Mouse (Mus musculus) testis, adult 2 months (tissue): Measurements from ENCODE around the gene Setdb1. TPM values are rescaled to one million over a fixed set of nuclear protein-coding genes. Genes with fewer than 3 reads are reported as not detected.

Experiments
- H3K27ac ChIP-seq: fragments of 200-500 bp; 2 replicates; pipeline ENCODE4 v1.5.1; 2012; ENCODE audit warnings: low read depth, low read length; ENCODE audit not compliant: control insufficient read depth, insufficient read depth
- H3K27me3 ChIP-seq: fragments of 200-500 bp; 2 replicates; pipeline ENCODE4 v1.6.1; 2012; ENCODE audit warnings: mild to moderate bottlenecking, low read length, moderate library complexity; ENCODE audit not compliant: control insufficient read depth, insufficient read depth
- H3K36me3 ChIP-seq: fragments of 200-500 bp; 2 replicates; pipeline ENCODE4 v1.6.1; 2012; ENCODE audit warnings: mild to moderate bottlenecking, low read length; ENCODE audit not compliant: control insufficient read depth, insufficient read depth
- H3K4me1 ChIP-seq: fragments of 200-500 bp; 2 replicates; pipeline ENCODE4 v1.6.1; 2012; ENCODE audit warnings: low read length; ENCODE audit not compliant: control insufficient read depth, insufficient read depth
- H3K4me3 ChIP-seq: fragments of 200-500 bp; 2 replicates; pipeline ENCODE4 v1.5.1; 2012; ENCODE audit warnings: low read depth, mild to moderate bottlenecking, low read length, moderate library complexity, mixed read lengths; ENCODE audit not compliant: control insufficient read depth
- CTCF ChIP-seq: fragments of 200-500 bp; IDR thresholded peaks from 2 replicates; pipeline ENCODE4 v1.5.1; 2012; ENCODE audit warnings: low read depth, mild to moderate bottlenecking, inconsistent platforms, low read length, moderate library complexity; ENCODE audit not compliant: control insufficient read depth, insufficient read depth, insufficient replicate concordance
- POLR2A ChIP-seq: fragments of 200-500 bp; IDR thresholded peaks from 2 replicates; pipeline ENCODE4 v1.6.1; 2012; ENCODE audit warnings: low read depth, mild to moderate bottlenecking, inconsistent platforms, low read length, moderate library complexity; ENCODE audit not compliant: control insufficient read depth
- polyA plus RNA-seq: library from polyadenylated mRNA; depleted of rRNA; stranded (reverse); fragments of >200 nt; gene quantifications from 2 replicates; pipeline ENCODE4 v1.2.3, GENCODE M21; 2012

Setdb1 gene
- polyA plus RNA-seq, 1 experiment, result 24.3 TPM

GRCm38 (mm10) chr3:95315844-95316550 is 41.0 kb downstream of the Setdb1 start:
- H3K4me1 ChIP-seq, result peaks cover 12% of the 10 kb centered on the region
- no peaks in the 10 kb centered on the region for H3K36me3 ChIP-seq
- H3K27ac ChIP-seq, result peak overlapping the region; percentile 90
- peak overlapping the region; percentile 90 for H3K4me3 ChIP-seq
- TF ChIP-seq POLR2A (no peak), CTCF (no peak)
- no peaks in the 10 kb centered on the region for H3K27me3 ChIP-seq

DNA sequence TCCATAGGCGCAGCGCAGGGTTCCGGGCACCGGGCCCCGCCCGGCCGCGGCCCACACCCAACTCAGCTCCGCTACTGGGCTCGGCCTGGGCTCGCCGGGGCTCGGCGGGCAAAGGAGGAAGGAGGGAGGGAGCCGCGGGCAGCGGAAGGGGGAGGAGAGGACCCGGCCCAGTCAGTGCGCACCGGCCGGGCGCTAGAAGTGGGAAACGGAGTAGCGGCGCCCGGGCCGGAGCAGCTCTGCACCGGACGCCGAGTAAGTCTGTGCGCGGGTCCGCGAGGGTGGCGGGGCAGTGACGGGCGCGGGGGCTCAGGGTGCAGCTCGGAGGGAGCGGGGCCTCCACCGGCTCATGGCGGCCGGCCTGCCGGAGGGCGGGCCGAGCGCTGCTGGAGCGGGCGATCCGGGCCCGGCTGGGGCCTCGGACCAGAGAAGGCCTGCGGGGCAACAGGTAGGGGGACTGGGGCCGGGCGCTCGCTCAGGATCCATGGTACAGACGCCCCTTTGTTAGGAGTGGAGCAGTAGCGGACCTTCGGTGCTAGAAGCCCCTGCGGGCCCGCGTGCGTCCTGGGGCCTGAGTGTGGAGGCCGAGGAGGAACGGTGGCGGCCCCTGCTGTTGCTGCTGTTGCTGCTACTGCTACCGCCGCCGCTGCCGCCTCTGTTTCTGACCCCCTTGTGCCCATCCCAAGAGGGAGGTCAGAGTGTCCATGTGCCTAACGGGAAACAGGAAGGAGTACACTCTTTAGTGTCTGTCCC is 41.7 kb downstream of the Setdb1 start:
- Histone ChIP-seq H3K36me3 (no peaks in the 10 kb centered on the region), H3K4me3 (peak overlapping the region; percentile 90), H3K27me3 (no peaks in the 10 kb centered on the region), H3K4me1 (peaks cover 12% of the 10 kb centered on the region), H3K27ac (peak overlapping the region; percentile 90)
- no peak for TF ChIP-seq CTCF
- peak; percentile 36 for TF ChIP-seq POLR2A

- Histone ChIP-seq H3K27me3 (no peaks in the 10 kb centered on the region), H3K4me1 (peaks cover 12% of the 10 kb centered on the region), H3K4me3 (peak within 1 kb of the TSS; percentile 90), H3K27ac (peak within 1 kb of the TSS; percentile 90), H3K36me3 (no peaks in the 10 kb centered on the region)
- TF ChIP-seq CTCF (no peak), POLR2A (no peak)
Measured at GRCm38 (mm10) chr3:95314486-95315093, 42.4 kb downstream of the Setdb1 start, which contains the start of gene Cers2. TSS of gene Cers2 (plus strand) at chr3:95314791.

DNA sequence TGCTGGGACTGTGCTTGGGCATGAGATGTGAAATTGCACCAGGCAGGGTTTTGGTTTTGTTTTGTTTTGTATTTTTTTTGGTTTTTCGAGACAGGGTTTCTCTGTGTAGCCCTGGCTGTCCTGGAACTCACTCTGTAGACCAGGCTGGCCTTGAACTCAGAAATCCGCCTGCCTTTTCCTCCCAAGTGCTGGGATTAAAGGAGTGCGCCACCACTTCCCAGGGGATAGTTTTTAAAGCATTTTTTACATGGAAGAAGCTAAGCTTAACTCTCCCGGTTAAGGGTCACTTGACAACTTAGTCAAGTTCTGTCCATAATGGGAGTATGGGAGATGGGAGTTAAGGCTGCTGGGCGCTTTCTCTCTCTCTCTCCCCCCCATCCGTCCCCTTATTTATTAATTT is 42.9 kb downstream of the Setdb1 start:
- H3K4me1 ChIP-seq, result peaks cover 12% of the 10 kb centered on the region

GRCm38 (mm10) chr3:95313476-95313875 is 43.5 kb downstream of the Setdb1 start:
- Histone ChIP-seq H3K27me3 (no peaks in the 10 kb centered on the region), H3K4me3 (no peak overlapping the region), H3K27ac (no peak overlapping the region), H3K4me1 (peaks cover 12% of the 10 kb centered on the region), H3K36me3 (no peaks in the 10 kb centered on the region)
- TF ChIP-seq CTCF, result no peak
- no peak for TF ChIP-seq POLR2A

More for the DNA sequence above, 42.9 kb downstream of the Setdb1 start:
- H3K36me3 ChIP-seq, result no peaks in the 10 kb centered on the region
- H3K27me3 ChIP-seq, result no peaks in the 10 kb centered on the region
- TF ChIP-seq POLR2A, result no peak
- TF ChIP-seq CTCF, result no peak
- H3K27ac ChIP-seq, result no peak overlapping the region
- H3K4me3 ChIP-seq, result no peak overlapping the region

- no peak for TF ChIP-seq POLR2A
- TF ChIP-seq CTCF, result no peak
- H3K27ac ChIP-seq, result no peak overlapping the region
- H3K27me3 ChIP-seq, result no peaks in the 10 kb centered on the region
Measured at GRCm38 (mm10) chr3:95312623-95313022, 44.4 kb downstream of the Setdb1 start.

More at GRCm38 (mm10) chr3:95312623-95313022, 44.4 kb downstream of the Setdb1 start:
- no peak overlapping the region for H3K4me3 ChIP-seq
- H3K36me3 ChIP-seq, result no peaks in the 10 kb centered on the region
- peaks cover 12% of the 10 kb centered on the region for H3K4me1 ChIP-seq
